Mouse (Mus musculus): Measurements from ENCODE around the gene Slc9a5. TPM values are rescaled to one million over a fixed set of nuclear protein-coding genes. Genes with fewer than 3 reads are reported as not detected.

The Slc9a5 gene
- total RNA-seq, 1 experiment from 2014 or later, result 0.35 TPM

Other genes with a start within 250 kb of the Slc9a5 start
- not detected in 2 replicates for gene Ces4a, start 217.0 kb upstream of the Slc9a5 start, total RNA-seq (2017)
- 204 and 237 TPM in 2 replicates for gene Cbfb, start 178.2 kb upstream of the Slc9a5 start, total RNA-seq (2017)
- 15.1 and 15.7 TPM in 2 replicates for gene D230025D16Rik, start 123.7 kb upstream of the Slc9a5 start, total RNA-seq (2017)
- 0.50 TPM in 1 of 2 replicates, not detected in the other for gene B3gnt9, start 93.7 kb upstream of the Slc9a5 start, total RNA-seq (2017)
- 17.6 and 20.2 TPM in 2 replicates for gene Tradd, start 84.2 kb upstream of the Slc9a5 start, total RNA-seq (2017)
- gene Fbxl8, start 84.2 kb upstream of the Slc9a5 start, total RNA-seq (2017), result 4.1 and 4.9 TPM in 2 replicates
- 0.19 TPM in 1 of 2 replicates, not detected in the other for gene Hsf4, start 79.0 kb upstream of the Slc9a5 start, total RNA-seq (2017)
- gene Nol3, start 72.7 kb upstream of the Slc9a5 start, total RNA-seq (2017), result 0.30 and 0.31 TPM in 2 replicates
- 3.4 and 4.5 TPM in 2 replicates for gene 4931428F04Rik, start 59.0 kb upstream of the Slc9a5 start, total RNA-seq (2017)
- gene Exoc3l, start 52.7 kb upstream of the Slc9a5 start, total RNA-seq (2017), result 1.2 and 4.0 TPM in 2 replicates
- gene E2f4, start 51.2 kb upstream of the Slc9a5 start, total RNA-seq (2017), result 34.3 and 55.3 TPM in 2 replicates
- 3.5 and 4.6 TPM in 2 replicates for gene Elmo3, start 43.2 kb upstream of the Slc9a5 start, total RNA-seq (2017)
- gene Lrrc29, start 22.6 kb upstream of the Slc9a5 start, total RNA-seq (2017), result 0.65 and 2.6 TPM in 2 replicates
- 28.1 and 63.6 TPM in 2 replicates for gene Tmem208, start 22.5 kb upstream of the Slc9a5 start, total RNA-seq (2017)
- gene Fhod1, start 890 bp upstream of the Slc9a5 start, total RNA-seq (2017), result 5.1 and 6.4 TPM in 2 replicates
- gene Plekhg4, start 24.4 kb downstream of the Slc9a5 start, total RNA-seq (2017), result 0.31 TPM in 1 of 2 replicates, not detected in the other
- not detected in 2 replicates for gene Kctd19, start 64.7 kb downstream of the Slc9a5 start, total RNA-seq (2017)
- gene Lrrc36, start 64.7 kb downstream of the Slc9a5 start, total RNA-seq (2017), result 0.20 and 2.1 TPM in 2 replicates
- gene Tppp3, start 122.7 kb downstream of the Slc9a5 start, total RNA-seq (2017), result 3.2 TPM in 1 of 2 replicates, not detected in the other
- gene Zdhhc1, start 148.1 kb downstream of the Slc9a5 start, total RNA-seq (2017), result 7.3 and 11.2 TPM in 2 replicates
- gene Hsd11b2, start 169.9 kb downstream of the Slc9a5 start, total RNA-seq (2017), result not detected in 2 replicates
- 37.7 and 39.7 TPM in 2 replicates for gene Atp6v0d1, start 217.2 kb downstream of the Slc9a5 start, total RNA-seq (2017)